Mouse (Mus musculus): ENCODE results near the gene Wbp1l. TPM values are rescaled to one million over a fixed set of nuclear protein-coding genes. Genes with fewer than 3 reads are reported as not detected.
"Not testable (repeated sequence)": the region's sequence is repeated elsewhere in the genome, so short reads cannot be mapped to it uniquely, and the experiment has no call there.

The Wbp1l gene
- polyA plus RNA-seq (2012; rRNA removed) = 26.8 and 29.1 TPM in 2 replicates

DNA sequence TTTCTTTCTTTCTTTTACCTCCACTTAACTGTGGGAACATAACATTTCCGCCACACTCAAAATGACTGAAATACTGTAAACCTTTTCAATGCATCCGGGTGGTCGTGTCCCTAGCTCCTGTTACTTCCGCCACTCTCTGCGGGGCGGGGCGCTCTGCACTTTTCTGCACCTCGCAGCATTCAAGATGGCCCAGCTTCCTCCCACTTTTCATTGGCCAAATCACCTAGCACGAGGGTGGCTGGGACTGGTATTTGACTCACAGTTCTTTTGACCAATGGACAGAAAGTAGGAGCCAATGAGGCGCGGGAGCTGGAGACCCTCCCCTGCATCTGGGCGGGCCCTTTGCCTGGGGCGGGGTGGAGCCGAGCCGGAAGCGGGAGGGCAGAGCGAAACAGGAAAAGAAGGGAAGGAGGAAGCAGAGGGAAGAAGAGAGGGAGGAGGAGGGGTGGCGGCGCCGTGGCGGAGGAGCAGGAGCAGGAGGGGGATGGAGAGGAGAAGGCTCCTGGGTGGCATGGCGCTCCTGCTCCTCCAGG is at the start of gene Wbp1l:
Gene Wbp1l, plus strand, starts transcription at position 365 of the 533 bp plus-strand sequence.
- peak; percentile 98 to 99 for DNase-seq (ENCODE audit: extremely low spot score in 1 of 2, low spot score in 1 of 2)

DNA sequence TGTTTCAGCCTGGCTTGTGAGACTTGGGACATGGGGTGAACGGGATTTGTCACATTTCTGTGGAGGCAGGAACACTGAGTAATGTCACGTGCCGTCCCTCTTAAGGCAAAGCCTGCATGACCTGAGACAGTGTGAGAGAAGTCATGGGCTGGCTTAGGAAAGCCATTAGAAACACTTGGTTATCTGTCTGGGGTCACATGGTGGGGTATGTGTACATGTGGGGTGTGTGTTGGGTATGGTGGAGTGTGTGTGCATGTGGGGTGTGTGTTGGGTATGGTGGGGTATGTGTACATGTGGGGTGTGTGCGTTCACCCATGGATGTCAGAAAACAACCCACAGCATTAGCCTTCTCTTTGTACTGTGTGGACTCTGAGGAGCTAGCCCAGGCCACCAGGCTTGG is 48.5 kb upstream of the Wbp1l start:
- DNase-seq (ENCODE audit: extremely low spot score in 1 of 2, low spot score in 1 of 2) = no peak

DNA sequence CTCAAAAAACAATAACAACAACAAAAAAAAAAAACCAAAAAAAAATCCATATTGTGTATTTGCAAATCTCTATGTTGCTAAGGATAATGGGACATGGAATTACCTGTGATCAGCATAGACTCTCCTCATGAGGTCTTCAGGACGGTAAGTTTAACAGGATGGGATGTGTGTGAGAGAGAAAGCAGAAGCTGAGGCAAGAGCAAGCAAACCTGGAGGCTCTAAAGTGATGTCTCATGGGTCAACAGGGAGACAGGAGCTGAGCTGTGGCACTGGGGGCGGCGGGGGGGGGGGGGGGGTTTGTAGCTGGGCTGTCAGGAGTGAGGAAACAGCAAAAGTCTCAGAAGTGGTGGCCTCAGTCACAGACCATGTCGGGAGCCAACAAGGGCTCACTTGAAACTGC is 46.4 kb upstream of the Wbp1l start:
- DNase-seq (ENCODE audit: extremely low spot score in 1 of 2, low spot score in 1 of 2) = no peak

DNA sequence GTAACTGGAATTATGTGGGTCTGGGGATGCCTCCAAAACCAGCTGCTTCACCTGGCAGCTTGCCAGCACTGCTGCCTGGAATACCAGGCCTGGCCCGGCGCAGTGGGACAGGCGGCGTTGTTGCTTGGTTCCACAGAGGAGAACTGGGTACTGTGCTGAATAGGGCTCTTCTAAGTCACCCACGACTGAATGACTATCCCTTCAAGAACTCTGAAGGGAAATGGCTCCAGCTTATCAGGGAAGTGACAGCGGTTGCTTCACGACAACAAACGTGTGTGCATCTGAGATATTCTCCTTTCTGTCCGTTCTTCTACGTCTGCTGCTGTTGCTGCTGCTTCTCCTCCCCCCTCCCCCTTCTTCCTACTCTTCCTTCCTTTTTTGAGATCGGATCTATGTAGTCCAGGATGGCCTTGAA is 45.3 kb upstream of the Wbp1l start:
- DNase-seq (ENCODE audit: extremely low spot score in 1 of 2, low spot score in 1 of 2) = peak in 1 of 2 experiments; percentile 47

DNA sequence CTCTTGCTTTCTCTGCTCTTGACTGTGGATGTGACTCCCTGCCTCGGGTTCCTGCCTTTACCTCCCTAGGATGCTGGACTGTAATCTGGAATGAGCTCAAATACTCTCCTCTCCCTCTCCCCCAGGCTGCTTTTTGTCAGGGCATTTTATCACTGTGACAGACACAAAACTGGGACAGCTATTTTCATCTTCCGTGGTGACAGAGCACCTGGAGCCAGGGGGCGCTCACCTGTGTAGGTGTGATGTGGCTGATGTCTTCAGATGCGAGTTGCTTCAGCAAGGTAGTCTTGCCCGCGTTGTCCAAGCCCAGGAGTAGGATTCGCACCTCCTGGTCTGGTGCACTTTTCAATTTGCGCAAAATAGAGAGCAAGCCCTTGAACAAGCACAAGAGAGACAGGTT is 40.9 kb upstream of the Wbp1l start:
- no peak for DNase-seq (ENCODE audit: extremely low spot score in 1 of 2, low spot score in 1 of 2)

DNA sequence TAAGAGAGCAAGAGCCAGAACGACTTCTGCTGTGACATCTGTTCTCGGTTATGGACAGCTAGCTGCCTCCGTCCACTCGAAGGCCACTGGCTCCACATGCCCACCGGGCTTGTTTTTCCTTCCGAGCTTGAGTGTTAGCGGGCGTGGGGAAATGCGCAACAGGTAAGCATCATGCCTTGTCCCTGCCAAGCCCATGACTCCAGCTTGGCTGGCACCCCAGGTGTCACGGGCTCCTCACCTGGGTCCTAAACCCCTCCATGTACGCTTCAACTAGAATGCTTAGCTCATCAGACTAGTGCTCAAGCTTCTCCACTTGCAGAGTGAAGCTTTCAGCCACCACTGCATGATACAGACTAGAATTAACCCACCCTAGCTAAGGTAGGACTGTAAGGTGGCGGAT is 40.3 kb upstream of the Wbp1l start:
- no peak for DNase-seq (ENCODE audit: extremely low spot score in 1 of 2, low spot score in 1 of 2)

DNA sequence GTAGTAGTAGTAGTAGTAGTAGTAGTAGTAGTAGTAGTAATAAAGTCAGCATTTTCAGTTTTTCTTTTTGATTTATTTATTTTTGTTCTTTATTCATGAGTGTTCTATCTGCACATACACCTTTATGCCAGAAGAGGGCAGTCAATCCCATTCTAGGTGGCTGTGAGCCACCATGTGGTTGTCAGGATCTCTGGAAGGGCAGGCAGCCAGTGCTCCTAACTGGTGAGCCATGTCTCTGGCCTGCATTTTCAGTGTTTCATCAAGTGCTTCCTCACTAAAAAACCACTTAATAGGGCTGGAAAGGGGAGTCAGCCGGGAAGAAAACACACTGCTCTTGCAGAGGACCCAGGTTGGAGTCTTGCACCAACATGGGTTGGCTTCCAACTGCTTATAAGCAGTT is 36.8 kb upstream of the Wbp1l start:
- DNase-seq (ENCODE audit: extremely low spot score in 1 of 2, low spot score in 1 of 2) = peak in 1 of 2 experiments; percentile 61

DNA sequence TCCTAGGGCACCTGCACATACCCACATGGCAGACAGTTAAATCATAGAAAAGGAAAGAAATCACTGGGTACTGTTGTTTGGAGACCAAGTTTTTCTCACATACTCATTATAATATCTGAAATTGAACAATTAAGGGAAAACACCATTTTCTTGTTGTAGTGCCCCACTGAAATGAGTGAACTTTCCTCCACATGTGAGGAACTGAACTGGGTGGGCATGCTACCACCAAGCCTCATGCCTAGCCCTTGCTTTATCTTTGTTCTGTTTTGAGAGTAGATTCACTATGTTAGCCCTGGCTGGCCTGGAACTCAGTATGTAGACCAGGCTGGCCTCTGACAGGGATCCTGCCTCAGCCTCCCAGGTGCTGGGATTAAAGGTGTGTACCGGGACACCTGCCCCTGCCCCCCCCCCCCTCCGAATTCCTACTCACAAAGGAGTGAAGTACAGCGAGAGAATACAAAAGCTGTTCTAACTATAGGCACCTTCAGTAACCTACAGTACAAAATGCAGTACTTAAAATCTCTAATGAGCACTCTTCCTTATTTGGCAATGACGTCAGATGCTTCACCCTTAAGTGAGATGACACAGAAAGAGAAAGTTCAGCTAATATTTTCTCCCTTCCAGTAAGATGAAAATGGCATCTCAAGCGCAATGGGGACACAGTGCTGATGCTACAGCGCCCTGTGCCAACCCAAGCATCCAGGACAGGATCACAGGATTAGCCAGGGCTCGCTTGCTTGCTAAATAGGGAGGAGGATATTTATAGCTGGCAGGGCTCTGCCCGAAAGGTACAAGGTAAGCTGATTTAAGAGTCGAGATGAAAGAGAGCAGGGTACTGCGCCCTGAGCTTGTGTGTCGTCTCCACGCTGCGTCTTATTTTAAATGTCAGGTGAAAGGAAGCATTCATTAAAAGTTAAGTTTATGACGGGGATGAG is 36.0 kb upstream of the Wbp1l start:
- DNase-seq (ENCODE audit: extremely low spot score in 1 of 2, low spot score in 1 of 2) = no peak

DNA sequence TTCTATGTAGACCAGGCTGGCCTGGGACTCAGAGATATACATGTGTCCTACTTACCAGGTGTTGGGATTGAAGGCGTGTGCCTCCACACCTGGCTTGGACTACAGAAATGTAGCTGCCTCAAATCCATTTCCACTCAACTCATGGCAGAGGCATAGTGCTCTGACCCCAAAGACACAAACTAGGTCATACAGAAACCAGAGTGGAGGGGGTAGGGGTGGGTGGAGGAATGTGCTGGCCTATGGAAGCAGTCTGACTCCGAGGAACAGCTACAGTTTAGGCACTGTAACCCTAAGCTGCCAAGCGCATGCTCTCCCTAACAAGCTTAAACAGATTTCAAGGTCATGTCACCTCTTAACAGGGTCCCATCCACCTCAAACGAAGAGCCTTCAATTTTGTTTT is 35.3 kb upstream of the Wbp1l start:
- no peak for DNase-seq (ENCODE audit: extremely low spot score in 1 of 2, low spot score in 1 of 2)

DNA sequence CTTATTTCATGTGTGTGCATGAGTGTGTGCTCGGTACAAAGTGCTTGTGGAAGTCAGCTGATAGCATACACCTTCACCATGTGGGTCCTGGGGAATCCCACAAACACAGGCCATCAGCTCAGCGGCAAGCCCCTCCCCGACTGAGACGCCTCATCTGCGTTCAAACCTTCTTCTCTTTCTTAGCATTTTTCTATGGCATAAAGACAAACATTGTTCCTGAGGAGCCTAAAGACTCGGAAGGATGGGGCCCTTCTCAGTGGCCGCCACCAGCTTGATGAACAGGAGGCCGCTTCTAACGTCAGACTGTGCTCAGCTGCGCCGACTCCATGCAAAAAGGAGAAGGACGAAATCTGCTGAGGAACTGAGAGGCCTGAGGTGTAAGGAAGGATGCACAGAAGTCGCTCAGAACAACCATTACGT is 34.8 kb upstream of the Wbp1l start:
- DNase-seq (ENCODE audit: extremely low spot score in 1 of 2, low spot score in 1 of 2) = no peak

DNA sequence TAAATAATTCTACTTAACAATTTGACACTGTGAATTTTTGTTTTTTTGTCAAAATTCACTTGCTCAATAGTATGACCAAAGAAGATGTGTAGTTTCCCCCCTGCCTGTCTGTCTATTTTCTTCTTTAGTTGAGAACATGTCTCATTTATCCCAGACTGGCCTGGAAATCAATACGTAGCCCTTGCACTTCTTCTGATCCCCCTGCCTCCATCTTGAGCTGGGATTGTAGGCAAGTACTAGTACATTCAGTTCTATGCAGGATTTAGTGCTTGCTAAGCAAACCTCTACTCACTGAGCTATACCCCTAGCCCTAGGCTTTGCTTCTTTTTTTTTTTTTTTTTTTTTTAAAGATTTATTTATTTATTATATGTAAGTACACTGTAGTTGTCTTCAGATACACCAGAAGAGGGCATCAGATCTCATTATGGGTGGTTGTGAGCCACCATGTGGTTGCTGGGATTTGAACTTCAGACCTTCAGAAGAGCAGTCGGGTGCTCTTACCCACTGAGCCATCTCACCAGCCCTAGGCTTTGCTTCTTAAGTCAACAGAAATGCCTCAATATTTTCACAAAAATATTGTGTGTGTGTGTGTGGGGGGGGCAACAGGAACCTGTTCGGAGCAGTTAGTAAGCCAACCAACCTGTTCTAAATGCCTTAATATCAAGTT is 27.5 kb upstream of the Wbp1l start:
- DNase-seq (ENCODE audit: extremely low spot score in 1 of 2, low spot score in 1 of 2) = not testable (repeated sequence)

DNA sequence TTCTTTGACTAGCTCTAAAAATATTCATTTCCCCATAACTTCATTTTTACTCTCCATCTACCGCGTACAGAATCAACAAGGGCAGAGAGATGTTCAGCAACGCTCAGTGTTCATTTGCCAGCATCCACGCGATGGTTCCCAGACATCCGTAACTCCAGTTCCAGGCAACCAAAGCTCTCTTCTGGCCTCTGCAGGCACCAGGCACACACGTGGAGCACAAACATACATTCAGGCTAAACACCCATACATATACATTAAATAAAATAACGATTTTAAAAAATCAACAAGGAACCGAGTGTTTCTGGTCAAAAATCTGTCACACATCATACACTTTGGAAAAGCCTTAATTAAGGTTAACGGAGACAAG is 27.0 kb upstream of the Wbp1l start:
- no peak for DNase-seq (ENCODE audit: extremely low spot score in 1 of 2, low spot score in 1 of 2)

DNA sequence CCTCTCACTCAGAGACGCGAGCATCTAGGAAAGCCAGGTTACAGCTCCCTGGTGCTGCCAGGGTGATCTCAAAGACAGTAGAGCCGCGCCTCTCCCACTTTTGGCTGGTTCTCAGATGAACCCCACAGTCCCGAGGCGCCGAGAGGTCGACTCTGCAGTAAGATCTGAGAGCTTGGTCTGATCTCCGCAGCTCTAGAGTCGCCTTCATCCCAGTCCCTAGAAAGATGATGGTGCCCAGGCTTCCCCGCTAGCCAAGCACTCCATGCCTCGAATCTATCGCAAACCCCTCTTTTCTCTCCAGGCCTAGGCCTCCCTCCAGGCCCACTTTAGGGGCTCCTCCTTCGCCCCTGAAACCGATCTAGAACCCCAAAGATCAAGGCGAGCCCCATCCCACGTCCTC is 26.3 kb upstream of the Wbp1l start:
- DNase-seq (ENCODE audit: extremely low spot score in 1 of 2, low spot score in 1 of 2) = peak in 1 of 2 experiments; percentile 39

DNA sequence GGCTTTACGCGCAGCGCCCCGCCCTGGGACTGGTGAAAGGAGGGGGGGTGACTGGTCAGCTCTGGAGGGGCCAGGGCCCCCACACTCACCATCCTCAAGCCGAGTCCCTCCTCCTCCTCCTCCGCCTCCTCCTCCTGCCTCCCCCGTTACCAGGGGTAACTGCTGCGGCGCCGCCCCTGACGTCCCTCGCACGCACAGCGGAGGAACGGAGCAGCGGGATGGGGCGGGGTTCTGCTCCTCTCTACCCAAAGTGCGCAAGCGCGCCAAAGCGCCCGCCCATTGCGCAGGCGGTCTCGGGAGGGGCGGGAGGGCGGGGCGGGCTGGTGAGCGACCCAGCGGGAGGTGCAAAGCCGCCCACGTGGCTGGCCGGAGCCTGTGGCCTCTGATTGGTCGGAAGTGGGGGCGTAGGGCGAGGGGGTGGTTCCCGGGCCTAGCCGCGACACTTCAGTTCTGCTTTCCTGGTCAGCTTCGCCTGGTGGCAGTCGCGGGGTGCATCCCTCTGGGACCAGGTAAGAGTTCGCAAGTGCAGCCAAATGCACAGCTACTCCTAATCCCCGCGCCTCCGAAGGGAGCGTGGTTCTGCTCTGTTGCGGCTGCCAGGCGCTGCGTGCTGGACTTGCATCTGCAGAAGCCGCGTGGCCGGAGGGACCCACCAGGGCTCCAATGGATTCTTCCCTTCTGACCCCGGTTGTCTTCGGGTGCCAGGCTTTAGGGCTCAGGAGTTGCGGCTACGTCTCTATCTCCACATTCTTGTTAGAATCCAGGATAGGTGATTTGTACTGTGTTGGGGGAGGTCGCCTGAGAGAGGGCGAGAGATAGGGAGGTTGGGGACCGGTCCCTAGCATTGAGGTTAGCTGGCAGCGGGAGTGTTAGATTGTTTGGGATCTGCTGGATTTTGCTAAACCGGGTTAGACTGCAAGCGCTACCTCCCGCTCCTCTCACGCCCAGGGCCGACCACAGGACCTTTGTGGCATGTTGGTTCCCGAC is 25.6 kb upstream of the Wbp1l start, which contains the start of the genes Arl3 and Sfxn2:
Gene Arl3, minus strand, starts transcription at position 248 of the 987 bp plus-strand sequence.
Gene Sfxn2, plus strand, starts transcription at position 415 of the 987 bp plus-strand sequence.
- peak; percentile 85 to 95 for DNase-seq (ENCODE audit: extremely low spot score in 1 of 2, low spot score in 1 of 2)

DNA sequence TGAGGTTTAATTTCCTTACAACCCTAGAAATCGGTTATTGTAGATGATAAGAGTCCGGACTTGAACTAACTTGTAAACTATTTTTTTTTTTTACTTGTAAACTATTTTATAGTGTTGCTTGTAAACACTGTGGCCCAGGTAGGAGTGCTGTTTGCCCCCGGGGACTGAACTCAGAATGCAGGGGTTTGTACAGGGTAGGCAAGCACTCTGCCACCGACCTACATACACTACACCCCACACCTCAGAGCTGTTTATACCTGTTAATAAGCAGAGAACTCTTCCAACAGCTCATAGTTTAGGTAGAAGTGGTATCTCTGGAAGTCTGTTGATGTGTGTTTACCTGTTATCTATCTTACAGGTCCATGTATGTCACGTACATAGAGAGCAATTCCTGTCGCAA is 24.9 kb upstream of the Wbp1l start:
- DNase-seq (ENCODE audit: extremely low spot score in 1 of 2, low spot score in 1 of 2) = no peak

DNA sequence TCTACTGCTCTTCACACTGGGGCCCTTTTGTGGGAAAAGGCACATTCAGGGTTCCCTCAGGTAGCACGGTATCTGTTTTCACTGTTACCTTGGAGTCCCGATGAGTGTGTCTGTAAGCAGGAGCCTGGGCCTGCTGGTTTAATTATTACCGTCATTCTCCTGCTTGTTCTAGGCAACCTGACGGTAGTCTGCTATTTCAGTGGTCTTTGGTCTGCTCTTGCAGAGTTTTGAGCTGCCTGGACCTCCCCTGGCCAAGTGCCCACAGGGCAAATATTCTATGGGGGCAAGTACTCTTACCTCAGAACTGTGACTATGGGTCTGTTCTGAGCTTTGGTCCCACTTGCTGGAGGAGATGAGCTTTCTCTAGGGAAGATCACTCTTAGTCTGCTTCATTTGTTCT is 23.7 kb upstream of the Wbp1l start:
- no peak for DNase-seq (ENCODE audit: extremely low spot score in 1 of 2, low spot score in 1 of 2)

DNA sequence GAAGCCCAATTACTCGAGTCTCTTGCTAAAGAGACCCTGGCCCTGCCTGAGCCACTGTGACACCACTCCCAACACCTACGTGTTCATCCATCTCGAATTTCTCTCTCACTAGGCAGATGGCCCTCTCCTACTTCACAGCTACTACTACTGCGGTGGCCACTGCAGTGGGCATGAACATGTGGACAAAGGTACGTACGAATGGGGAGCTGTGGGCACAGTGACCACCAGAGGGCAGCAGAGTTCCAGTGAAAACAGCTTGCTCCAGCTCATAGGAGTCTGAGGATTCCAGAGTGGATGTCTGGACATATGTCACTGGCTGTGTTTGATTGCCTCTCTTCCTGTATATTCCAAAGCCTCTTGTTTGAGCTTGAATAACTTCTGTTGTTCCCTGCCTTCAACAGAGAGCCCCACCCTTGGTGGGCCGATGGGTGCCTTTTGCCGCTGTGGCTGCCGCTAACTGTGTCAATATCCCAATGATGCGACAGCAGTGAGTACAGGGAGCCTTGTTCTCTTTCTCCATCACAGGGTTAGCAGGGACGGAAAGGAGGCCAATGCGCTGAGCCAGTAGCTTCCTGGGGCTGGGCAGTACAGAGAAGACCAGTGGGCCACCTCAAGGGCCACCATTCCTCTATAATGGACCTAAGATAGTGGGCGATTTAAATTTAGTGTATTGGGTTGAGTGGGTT is 10.9 kb upstream of the Wbp1l start:
- peak; percentile 47 to 92 for DNase-seq (ENCODE audit: extremely low spot score in 1 of 2, low spot score in 1 of 2)

DNA sequence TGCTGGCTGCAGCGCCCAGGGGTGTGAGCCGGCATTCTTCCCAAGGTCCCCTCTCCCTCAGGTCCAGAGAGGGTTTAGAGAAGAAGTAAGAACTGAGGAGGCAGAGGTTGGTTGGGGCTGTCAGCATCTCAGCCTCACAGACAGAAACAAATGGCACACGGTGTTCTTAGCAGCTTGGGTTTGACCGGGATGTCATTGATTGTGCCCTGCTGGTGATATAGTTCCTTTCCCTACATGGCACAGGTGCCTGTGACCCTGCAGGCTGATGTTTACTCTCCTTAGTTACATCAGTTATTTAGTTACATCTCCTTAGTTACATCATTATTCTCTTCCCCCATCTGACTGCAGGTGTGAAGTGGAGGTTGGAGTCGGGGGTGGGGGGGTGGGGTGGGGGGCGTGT is 7.3 kb upstream of the Wbp1l start:
- DNase-seq (ENCODE audit: extremely low spot score in 1 of 2, low spot score in 1 of 2) = no peak

DNA sequence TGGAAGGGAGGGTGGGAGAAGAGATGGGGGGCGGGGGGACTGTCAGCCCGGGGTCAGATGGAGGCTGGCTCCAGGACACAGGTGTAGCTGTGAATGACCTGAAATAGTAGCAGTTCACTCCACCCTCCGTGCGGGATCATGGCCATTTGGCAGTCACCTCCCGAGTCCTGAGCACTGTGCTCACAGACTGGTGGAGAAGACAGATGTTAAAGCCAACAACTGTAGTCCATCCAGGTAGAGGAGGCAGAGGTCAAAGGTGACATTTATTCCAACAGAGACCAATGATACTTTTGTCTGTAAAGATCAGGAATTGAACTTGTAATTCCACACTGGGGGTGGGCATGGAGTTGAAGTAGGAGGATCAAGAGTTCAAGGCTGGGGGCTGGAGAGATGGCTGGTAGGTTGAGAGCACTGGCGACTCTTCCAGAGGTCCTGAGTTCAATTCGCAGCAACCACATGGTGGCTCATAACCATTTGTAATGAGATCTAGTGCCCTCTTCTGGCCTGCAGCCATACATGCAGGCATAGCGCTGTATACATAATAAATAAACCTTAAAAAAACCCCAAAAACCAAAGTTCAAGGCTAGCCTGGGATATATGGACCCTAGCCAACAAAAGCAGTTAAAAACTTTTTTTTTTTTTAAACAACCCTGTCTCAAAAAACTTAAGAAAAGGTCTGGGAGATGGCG is 6.0 kb upstream of the Wbp1l start:
- no peak for DNase-seq (ENCODE audit: extremely low spot score in 1 of 2, low spot score in 1 of 2)
